Mouse (Mus musculus) myocyte (in vitro differentiated cells): Measurements from ENCODE around the gene Dnajc8. TPM values are rescaled to one million over a fixed set of nuclear protein-coding genes. Genes with fewer than 3 reads are reported as not detected.

Experiments used
- H3K27me3 ChIP-seq: one replicate; pipeline ENCODE4 v1.6.1; 2011; ENCODE audit not compliant: control insufficient read depth, insufficient read depth, insufficient read length
- H3K36me3 ChIP-seq: one replicate; pipeline ENCODE4 v1.6.1; 2011; ENCODE audit not compliant: control insufficient read depth, insufficient read depth
- H3K4me2 ChIP-seq: one replicate; pipeline ENCODE4 v1.6.1; 2011; ENCODE audit warnings: low read depth, control low read depth
- H3K4me3 ChIP-seq: one replicate; pipeline ENCODE4 v1.5.1; 2011; ENCODE audit warnings: mild to moderate bottlenecking, control low read depth, moderate library complexity
- H3K79me2 ChIP-seq: one replicate; pipeline ENCODE4 v1.6.1; 2011; ENCODE audit not compliant: control insufficient read depth, insufficient read depth
- H3ac ChIP-seq: one replicate; pipeline ENCODE4 v1.6.1; 2011; ENCODE audit not compliant: control insufficient read depth, insufficient read length
- CEBPB ChIP-seq: IDR thresholded peaks from 2 replicates; pipeline ENCODE4 v1.6.1; 2011; ENCODE audit warnings: mild to moderate bottlenecking, moderate library complexity; ENCODE audit not compliant: poor library complexity, insufficient read depth, severe bottlenecking
- E2F4 ChIP-seq: IDR thresholded peaks from one replicate; pipeline ENCODE4 v1.6.1; 2011; ENCODE audit warnings: mild to moderate bottlenecking, control low read depth, moderate library complexity; ENCODE audit not compliant: insufficient read depth
- MAX ChIP-seq: IDR thresholded peaks from one replicate; pipeline ENCODE4 v1.6.1; 2011; ENCODE audit warnings: low read depth, mild to moderate bottlenecking, control low read depth
- MYOD1 ChIP-seq, 3 experiments: IDR thresholded peaks; one replicate each; pipeline ENCODE4 v1.6.1; 2011; ENCODE audit warnings: control low read depth in 2 of 3, low read depth in 2 of 3, mild to moderate bottlenecking in 2 of 3, moderate library complexity in 1 of 3; ENCODE audit not compliant: insufficient read length in 2 of 3, control insufficient read depth in 1 of 3
- MYOG ChIP-seq, 3 experiments: IDR thresholded peaks; one replicate each; pipeline ENCODE4 v1.6.1; 2011; ENCODE audit warnings: control low read depth in 2 of 3, low read depth in 2 of 3, mild to moderate bottlenecking in 2 of 3; ENCODE audit not compliant: insufficient read length in 2 of 3, control insufficient read depth in 1 of 3, insufficient read depth in 1 of 3
- POLR2A ChIP-seq: IDR thresholded peaks from one replicate; pipeline ENCODE4 v1.6.1; 2011; ENCODE audit warnings: low read depth, mild to moderate bottlenecking, control low read depth, moderate library complexity; ENCODE audit not compliant: insufficient read length
- POLR2AphosphoS2 ChIP-seq: IDR thresholded peaks from one replicate; pipeline ENCODE4 v1.6.1; 2011; ENCODE audit warnings: low read depth, control low read depth; ENCODE audit not compliant: insufficient read length
- REST ChIP-seq: IDR thresholded peaks from one replicate; pipeline ENCODE4 v1.6.1; 2011; ENCODE audit warnings: mild to moderate bottlenecking, control low read depth, moderate library complexity; ENCODE audit not compliant: insufficient read depth, insufficient read length
- SRF ChIP-seq: IDR thresholded peaks from one replicate; pipeline ENCODE4 v1.6.1; 2011; ENCODE audit warnings: low read depth; ENCODE audit not compliant: control insufficient read depth, insufficient read length
- TCF12 ChIP-seq: IDR thresholded peaks from one replicate; pipeline ENCODE4 v1.6.1; 2011; ENCODE audit warnings: mild to moderate bottlenecking, control low read depth; ENCODE audit not compliant: poor library complexity, insufficient read depth, severe bottlenecking
- TCF3 ChIP-seq: IDR thresholded peaks from one replicate; pipeline ENCODE4 v1.6.1; 2011; ENCODE audit warnings: low read depth, control low read depth; ENCODE audit not compliant: insufficient read length
- USF1 ChIP-seq: IDR thresholded peaks from one replicate; pipeline ENCODE4 v1.6.1; 2011; ENCODE audit warnings: low read depth, mild to moderate bottlenecking, control low read depth, moderate library complexity
- polyA plus RNA-seq: library from polyadenylated mRNA; unstranded; fragments of >200 nt; fragmentation: generic; extraction: Trizol; gene quantifications from one replicate; pipeline ENCODE4 v1.2.1, GENCODE M21; 2012; ENCODE audit warnings: missing spikeins

The Dnajc8 gene
- polyA plus RNA-seq, 1 experiment, result 95.1 TPM

GRCm38 (mm10) chr4:132505800-132506199 is 29.6 kb upstream of the Dnajc8 start:
- Histone ChIP-seq H3K27me3 (no peaks in the 10 kb centered on the region), H3K36me3 (peaks cover 26% of the 10 kb centered on the region), H3K79me2 (peaks cover 80% of the 10 kb centered on the region), H3K4me3 (peak overlapping the region; percentile 99), H3ac (no peak overlapping the region), H3K4me2 (peak overlapping the region; percentile 24)
- no peak for TF ChIP-seq MYOG (IDR thresholded peaks at IDR 0.05; ENCODE audit: control insufficient read depth in 1 of 3, insufficient read depth in 1 of 3, insufficient read length in 2 of 3, low read depth in 2 of 3)
- no peak for TF ChIP-seq REST
- TF ChIP-seq MYOD1 (IDR thresholded peaks at IDR 0.05; ENCODE audit: control insufficient read depth in 1 of 3, insufficient read length in 2 of 3, low read depth in 2 of 3), result no peak
- no peak for TF ChIP-seq CEBPB
- TF ChIP-seq TCF12, result no peak
- TF ChIP-seq MAX, result no peak
- TF ChIP-seq TCF3, result no peak
- no peak for TF ChIP-seq POLR2A
- no peak for TF ChIP-seq E2F4
- no peak for TF ChIP-seq SRF
- TF ChIP-seq USF1, result no peak
- no peak for TF ChIP-seq POLR2AphosphoS2

GRCm38 (mm10) chr4:132506250-132506649 is 29.1 kb upstream of the Dnajc8 start:
- no peak for TF ChIP-seq POLR2A
- no peak for TF ChIP-seq TCF12
- TF ChIP-seq MAX, result no peak
- TF ChIP-seq MYOG (IDR thresholded peaks at IDR 0.05; ENCODE audit: control insufficient read depth in 1 of 3, insufficient read depth in 1 of 3, insufficient read length in 2 of 3, low read depth in 2 of 3), result no peak
- no peak for TF ChIP-seq E2F4
- TF ChIP-seq MYOD1 (IDR thresholded peaks at IDR 0.05; ENCODE audit: control insufficient read depth in 1 of 3, insufficient read length in 2 of 3, low read depth in 2 of 3), result no peak
- TF ChIP-seq SRF, result no peak
- no peak for TF ChIP-seq TCF3
- no peak for TF ChIP-seq REST
- TF ChIP-seq CEBPB, result no peak
- TF ChIP-seq USF1, result no peak
- TF ChIP-seq POLR2AphosphoS2, result no peak
- Histone ChIP-seq H3K36me3 (peaks cover 21% of the 10 kb centered on the region), H3K4me3 (peak overlapping the region; percentile 99), H3ac (no peak overlapping the region), H3K79me2 (peaks cover 80% of the 10 kb centered on the region), H3K4me2 (peak overlapping the region; percentile 93), H3K27me3 (no peaks in the 10 kb centered on the region)

- peak overlapping the region; percentile 93 for H3K4me2 ChIP-seq
- no peaks in the 10 kb centered on the region for H3K27me3 ChIP-seq
Observed at GRCm38 (mm10) chr4:132507210-132507609, 28.1 kb upstream of the Dnajc8 start.

GRCm38 (mm10) chr4:132509621-132510296 is 25.6 kb upstream of the Dnajc8 start:
- TF ChIP-seq CEBPB (0 out of 2 replicates have a peak, but pooled peaks have one; percentile 7), POLR2AphosphoS2 (peak; percentile 84), TCF12 (no peak), POLR2A (peak; percentile 81), TCF3 (no peak), E2F4 (no peak)
- peaks cover 54% of the 10 kb centered on the region for H3K79me2 ChIP-seq
- no peaks in the 10 kb centered on the region for H3K27me3 ChIP-seq
- H3K4me2 ChIP-seq, result peak overlapping the region; percentile 93
- peak overlapping the region; percentile 72 for H3ac ChIP-seq
- H3K36me3 ChIP-seq, result peaks cover 9% of the 10 kb centered on the region
- H3K4me3 ChIP-seq, result peak overlapping the region; percentile 99

More at GRCm38 (mm10) chr4:132507210-132507609, 28.1 kb upstream of the Dnajc8 start:
- no peak overlapping the region for H3ac ChIP-seq
- H3K36me3 ChIP-seq, result peaks cover 16% of the 10 kb centered on the region
- TF ChIP-seq CEBPB (no peak), MAX (no peak)
- H3K4me3 ChIP-seq, result peak overlapping the region; percentile 99
- peaks cover 79% of the 10 kb centered on the region for H3K79me2 ChIP-seq

- Histone ChIP-seq H3K79me2 (peaks cover 48% of the 10 kb centered on the region), H3K4me2 (peak within 1 kb of the TSS; percentile 93), H3K27me3 (no peaks in the 10 kb centered on the region), H3K36me3 (peaks cover 9% of the 10 kb centered on the region), H3ac (peak within 1 kb of the TSS; percentile 72), H3K4me3 (peak within 1 kb of the TSS; percentile 99)
- TF ChIP-seq MYOG (IDR thresholded peaks at IDR 0.05; ENCODE audit: control insufficient read depth in 1 of 3, insufficient read depth in 1 of 3, insufficient read length in 2 of 3, low read depth in 2 of 3), result peak in 1 of 3 experiments; percentile 23
- TF ChIP-seq POLR2AphosphoS2, result peak; percentile 99
- TF ChIP-seq POLR2A, result peak; percentile 88
- peak; percentile 25 for TF ChIP-seq REST
- TF ChIP-seq MYOD1 (IDR thresholded peaks at IDR 0.05; ENCODE audit: control insufficient read depth in 1 of 3, insufficient read length in 2 of 3, low read depth in 2 of 3), result no peak
Observed at GRCm38 (mm10) chr4:132510352-132510798, 25.0 kb upstream of the Dnajc8 start, which contains the start of gene Sesn2. TSS of gene Sesn2 (minus strand) at chr4:132510501.
